Mouse (Mus musculus) liver, embryonic 14.5 days (tissue): Measurements from ENCODE around the gene Stk4. TPM values are rescaled to one million over a fixed set of nuclear protein-coding genes. Genes with fewer than 3 reads are reported as not detected.

Experiments used
- ATAC-seq: fragments of 200-750 bp; cut with Nextera tagmentation; 2 replicates; pipeline ENCODE4 v1.8.0; 2017; ENCODE audit warnings: moderate number of reproducible peaks, mild to moderate bottlenecking, moderate library complexity; ENCODE audit not compliant: insufficient read depth
- DNase-seq, 3 experiments: peaks; one replicate each; pipeline ENCODE4 v3.0.0-alpha.2; 2012 to 2013; ENCODE audit warnings: low read depth in 3 of 3, low spot score in 3 of 3
- H3K27ac ChIP-seq: fragments of 300-500 bp; sonication (generic); 2 replicates; pipeline ENCODE4 v1.5.1; 2014; ENCODE audit warnings: moderate library complexity, mild to moderate bottlenecking, control low read depth, inconsistent platforms
- H3K27me3 ChIP-seq: fragments of 300-500 bp; sonication (generic); 2 replicates; pipeline ENCODE4 v1.6.1; 2014; ENCODE audit warnings: mild to moderate bottlenecking, low read length, moderate library complexity; ENCODE audit not compliant: control insufficient read depth, insufficient read depth
- H3K36me3 ChIP-seq: fragments of 300-500 bp; sonication (generic); replicated peaks from 2 replicates; pipeline ENCODE4 v1.6.1; 2014; ENCODE audit warnings: low read depth; ENCODE audit not compliant: control insufficient read depth, insufficient read depth
- H3K4me1 ChIP-seq, 2 experiments: fragments of 200-500 bp in 1 of 2; fragments of 300-500 bp in 1 of 2; sonication (generic) in 1 of 2; replicated peaks; 2 replicates each; pipeline ENCODE4 v1.6.1; 2012 to 2014; ENCODE audit warnings: antibody characterized with exemption in 1 of 2, inconsistent platforms in 1 of 2, low read length in 1 of 2; ENCODE audit not compliant: control insufficient read depth in 2 of 2, insufficient read depth in 2 of 2
- H3K4me2 ChIP-seq: fragments of 300-500 bp; sonication (generic); 2 replicates; pipeline ENCODE4 v1.6.1; 2014; ENCODE audit warnings: low read depth, mild to moderate bottlenecking, control low read depth, moderate library complexity
- H3K4me3 ChIP-seq, 2 experiments: fragments of 200-500 bp in 1 of 2; fragments of 300-500 bp in 1 of 2; sonication (generic) in 1 of 2; 2 replicates each; pipeline ENCODE4 v1.5.1; 2012 to 2014; ENCODE audit warnings: low read depth in 2 of 2, low read length in 2 of 2, mild to moderate bottlenecking in 2 of 2, control low read depth in 1 of 2, inconsistent platforms in 1 of 2, moderate library complexity in 1 of 2; ENCODE audit not compliant: insufficient read depth in 1 of 2
- H3K9ac ChIP-seq: fragments of 300-500 bp; sonication (generic); replicated peaks from 2 replicates; pipeline ENCODE4 v1.6.1; 2014; ENCODE audit warnings: mild to moderate bottlenecking, control low read depth, moderate library complexity
- H3K9me3 ChIP-seq: fragments of 300-500 bp; sonication (generic); 2 replicates; pipeline ENCODE4 v1.6.1; 2016; ENCODE audit warnings: low read length, mixed read lengths; ENCODE audit not compliant: control insufficient read depth
- CTCF ChIP-seq: IDR thresholded peaks from 2 replicates; pipeline ENCODE4 v1.5.1; 2016; ENCODE audit warnings: antibody characterized with exemption, low read depth, control low read depth
- EP300 ChIP-seq: IDR thresholded peaks from 2 replicates; pipeline ENCODE4 v1.6.1; 2016; ENCODE audit warnings: antibody characterized with exemption, low read depth
- WGBS: fragments of 180-500 bp; shearing (Covaris S2); extraction: QIAGEN DNeasy Blood & Tissue Kit; methylation state at CpG from one replicate; pipeline ENCODE4 v1.1.7; 2014; ENCODE audit not compliant: insufficient replicate concordance; 5-methylcytosine and 5-hydroxymethylcytosine counted together
- polyA plus RNA-seq, 2 experiments: library from polyadenylated mRNA; depleted of rRNA in 1 of 2; stranded (reverse) in 1 of 2; unstranded in 1 of 2; fragments of >200 nt; fragmentation: Nextera tagmentation in 1 of 2; extraction: Ambion mirVana in 1 of 2; gene quantifications; 2 replicates each; pipeline versions ENCODE4 v1.2.1 to v1.2.3; 2012 to 2014

Stk4 gene
- polyA plus RNA-seq, 2 experiments: 11.8 to 19.6 TPM

- no peak overlapping the region for H3K4me3 ChIP-seq
- TF ChIP-seq EP300 (no peak), CTCF (no peak)
These were observed 7.8 kb downstream of the Stk4 start for GRCm38 (mm10) chr2:164077875-164078274.

GRCm38 (mm10) chr2:164079488-164079887, 9.4 kb downstream of the Stk4 start:
- no peak overlapping the region for H3K4me2 ChIP-seq
- TF ChIP-seq CTCF (no peak), EP300 (no peak)
- no peak for ATAC-seq
- 39% methylated on average over 6 of the region's 6 CpGs for WGBS
- peaks cover 0 to 20% of the 10 kb centered on the region in 2 experiments for H3K4me1 ChIP-seq
- H3K36me3 ChIP-seq: peaks cover 24% of the 10 kb centered on the region
- H3K9me3 ChIP-seq: no peaks in the 10 kb centered on the region
- no peak overlapping the region for H3K27ac ChIP-seq
- no peak overlapping the region for H3K9ac ChIP-seq
- H3K4me3 ChIP-seq: no peak overlapping the region
- no peak for DNase-seq
- no peaks in the 10 kb centered on the region for H3K27me3 ChIP-seq

More at GRCm38 (mm10) chr2:164077875-164078274, 7.8 kb downstream of the Stk4 start:
- H3K4me2 ChIP-seq: no peak overlapping the region
- no peaks in the 10 kb centered on the region for H3K27me3 ChIP-seq
- ATAC-seq (no peak), DNase-seq (no peak)
- H3K36me3 ChIP-seq: peaks cover 22% of the 10 kb centered on the region
- no peak overlapping the region for H3K27ac ChIP-seq
- no peaks in the 10 kb centered on the region for H3K9me3 ChIP-seq
- H3K9ac ChIP-seq: no peak overlapping the region
- peaks cover 0 to 16% of the 10 kb centered on the region in 2 experiments for H3K4me1 ChIP-seq
- 50% methylated on average over 5 of the region's 5 CpGs for WGBS

GRCm38 (mm10) chr2:164081577-164081976, 11.5 kb downstream of the Stk4 start:
- WGBS: 88% methylated on average over 10 of the region's 10 CpGs
- DNase-seq: no peak
- H3K27me3 ChIP-seq: no peaks in the 10 kb centered on the region
- H3K4me2 ChIP-seq: no peak overlapping the region
- no peak overlapping the region for H3K4me3 ChIP-seq
- no peak for ATAC-seq
- no peak overlapping the region for H3K27ac ChIP-seq
- no peak overlapping the region for H3K9ac ChIP-seq
- TF ChIP-seq CTCF: no peak
- TF ChIP-seq EP300: no peak
- peaks cover 32% of the 10 kb centered on the region for H3K36me3 ChIP-seq
- peaks cover 0 to 9% of the 10 kb centered on the region in 2 experiments; a peak in 2 of 4 replicates for H3K4me1 ChIP-seq
- no peaks in the 10 kb centered on the region for H3K9me3 ChIP-seq

- H3K4me2 ChIP-seq: no peak overlapping the region
- no peaks in the 10 kb centered on the region for H3K27me3 ChIP-seq
- no peak overlapping the region for H3K27ac ChIP-seq
- peaks cover 37% of the 10 kb centered on the region for H3K36me3 ChIP-seq
- TF ChIP-seq CTCF (no peak), EP300 (no peak)
- WGBS: 70% methylated on average over 10 of the region's 10 CpGs
- H3K9me3 ChIP-seq: no peaks in the 10 kb centered on the region
- peaks cover 0 to 5% of the 10 kb centered on the region in 2 experiments; a peak in 2 of 4 replicates for H3K4me1 ChIP-seq
- H3K4me3 ChIP-seq: no peak overlapping the region
- no peak overlapping the region for H3K9ac ChIP-seq
- DNase-seq (no peak), ATAC-seq (no peak)
These were observed 12.1 kb downstream of the Stk4 start for GRCm38 (mm10) chr2:164082175-164082574.

GRCm38 (mm10) chr2:164083609-164084341, 13.7 kb downstream of the Stk4 start:
- no peak overlapping the region for H3K4me3 ChIP-seq
- no peaks in the 10 kb centered on the region for H3K9me3 ChIP-seq
- DNase-seq (no peak), ATAC-seq (peak; percentile 48; the same call in 1 of the 2 replicates)
- TF ChIP-seq CTCF (no peak), EP300 (no peak)
- no peak overlapping the region for H3K4me2 ChIP-seq
- 0 out of 4 replicates have a peak, but pooled peaks cover 0 to 4% of the 10 kb centered on the region in 2 experiments for H3K4me1 ChIP-seq
- H3K27me3 ChIP-seq: no peaks in the 10 kb centered on the region
- peaks cover 40% of the 10 kb centered on the region for H3K36me3 ChIP-seq
- H3K9ac ChIP-seq: no peak overlapping the region
- H3K27ac ChIP-seq: no peak overlapping the region
- 30% methylated on average over 19 of the region's 19 CpGs for WGBS
